Mouse (Mus musculus) cerebellum, postnatal 4 days (tissue): Measurements from ENCODE around the gene Mindy4.

Source experiments
- DNase-seq, 2 experiments: peaks; one replicate each; pipeline ENCODE4 v3.0.0; 2022; ENCODE audit warnings: low spot score in 2 of 2, mixed read lengths in 1 of 2

Mindy4 gene

DNA sequence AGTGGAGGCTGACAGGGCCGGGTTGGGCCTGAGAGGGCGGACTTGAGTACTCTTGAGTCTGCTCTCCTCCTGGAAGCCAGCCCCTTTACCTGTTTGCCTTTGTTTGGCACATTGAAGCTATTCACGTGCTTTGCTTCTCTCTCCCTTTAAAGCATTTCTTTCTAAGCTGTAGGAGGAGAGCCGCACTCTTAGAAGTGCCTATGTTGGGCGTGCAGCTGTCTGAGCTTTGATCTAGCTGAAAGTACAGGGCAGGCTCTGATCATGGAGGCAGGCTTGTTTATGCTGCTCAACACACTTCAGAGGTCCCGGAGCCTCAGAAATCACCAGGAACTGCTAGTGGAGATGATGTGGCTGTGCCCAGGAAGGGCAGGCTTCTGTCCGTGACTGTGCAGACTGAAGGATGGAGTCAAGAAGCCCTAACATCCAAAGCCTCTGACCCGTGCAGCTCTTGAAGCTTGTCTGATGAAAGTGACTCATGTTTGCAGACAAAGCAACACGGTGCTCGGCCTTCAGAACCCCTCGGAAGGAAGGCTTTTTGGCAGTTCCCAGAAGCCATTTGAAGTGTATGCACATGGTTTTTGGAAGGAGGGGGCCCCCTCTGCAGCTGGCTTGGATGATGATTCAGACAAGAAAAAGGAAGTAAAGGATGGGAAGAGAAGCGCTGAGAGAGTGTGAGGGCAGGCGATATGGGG is 53.5 kb downstream of the Mindy4 start:
- DNase-seq, result no peak

DNA sequence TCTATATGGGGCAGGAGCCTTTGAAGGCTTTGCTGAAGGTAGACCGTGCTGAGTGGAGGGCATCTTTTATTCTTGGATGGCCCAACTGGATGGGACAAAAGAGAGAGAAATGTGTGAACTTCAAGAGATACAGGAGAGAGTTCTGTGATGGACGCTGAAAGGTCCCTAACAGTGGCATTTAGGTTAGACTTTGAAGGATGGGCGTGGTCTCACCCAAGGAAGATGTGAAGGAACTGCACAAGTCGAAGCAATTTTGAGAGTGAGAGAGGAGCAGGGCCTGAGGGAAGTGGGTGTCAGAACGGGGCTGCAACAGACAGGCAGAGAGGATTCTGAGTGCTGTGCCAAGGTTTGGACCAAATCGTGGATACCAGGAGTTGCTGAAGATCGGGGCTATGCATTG is 54.1 kb downstream of the Mindy4 start:
- DNase-seq, result no peak

DNA sequence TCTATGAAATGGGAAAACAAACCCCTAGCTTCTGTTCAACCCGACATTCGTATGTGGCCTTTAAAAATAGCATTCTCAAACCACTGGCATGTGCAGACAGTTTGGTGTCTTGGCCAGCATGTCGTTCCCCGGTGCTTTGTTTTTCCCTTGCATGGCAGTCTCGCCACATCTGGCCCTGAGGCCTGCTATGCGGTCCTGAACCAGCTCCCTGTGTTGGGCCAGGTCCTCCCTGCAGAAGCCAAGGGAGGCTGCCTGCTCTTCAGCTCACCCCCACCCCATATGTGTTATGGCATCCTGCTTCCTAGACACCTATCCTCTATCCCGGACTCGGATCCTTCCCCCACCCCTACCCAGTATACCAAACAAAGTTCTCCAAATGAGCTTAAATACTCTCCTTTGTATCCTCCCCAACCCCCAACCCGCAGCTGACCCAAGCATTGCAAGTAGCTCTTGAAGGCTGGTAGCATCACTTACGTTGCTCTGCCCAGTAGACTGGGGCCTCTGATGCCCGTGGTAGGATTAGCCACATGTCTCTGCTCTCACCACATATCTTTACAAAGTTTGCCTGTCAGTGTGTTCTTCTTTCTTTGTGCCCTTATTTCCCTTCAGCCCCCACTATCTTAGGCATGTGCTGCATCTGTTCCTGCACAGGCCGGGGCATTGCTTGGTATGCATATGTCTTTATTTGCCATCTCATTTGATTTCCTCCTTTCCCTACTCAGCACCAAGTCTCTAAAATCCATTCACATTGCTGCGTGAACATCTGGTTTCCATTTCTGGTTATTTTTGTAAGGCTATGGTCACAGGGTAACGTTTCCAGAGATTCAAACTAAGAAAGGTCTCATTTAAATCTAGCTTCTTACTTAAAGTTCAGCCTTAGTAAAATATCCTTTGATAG is 55.5 kb downstream of the Mindy4 start:
- DNase-seq, result no peak

DNA sequence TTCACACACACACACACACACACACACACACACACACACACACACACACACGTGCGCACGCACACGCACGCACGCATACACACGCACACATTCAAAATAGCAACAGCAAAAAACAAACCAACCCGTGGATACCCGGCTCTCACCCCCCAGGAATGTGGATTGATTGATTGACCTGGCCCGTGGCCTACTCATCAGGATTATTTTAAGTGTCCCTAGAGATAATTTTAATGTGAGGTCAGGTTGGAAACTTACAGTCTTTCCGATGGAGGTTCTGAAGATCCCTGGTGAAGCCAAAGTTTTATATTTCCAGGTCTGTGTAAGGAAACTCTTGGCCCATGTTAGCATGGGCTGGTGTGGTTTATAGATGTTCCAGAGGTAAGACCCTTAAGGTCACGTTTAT is 59.0 kb downstream of the Mindy4 start:
- no peak for DNase-seq

DNA sequence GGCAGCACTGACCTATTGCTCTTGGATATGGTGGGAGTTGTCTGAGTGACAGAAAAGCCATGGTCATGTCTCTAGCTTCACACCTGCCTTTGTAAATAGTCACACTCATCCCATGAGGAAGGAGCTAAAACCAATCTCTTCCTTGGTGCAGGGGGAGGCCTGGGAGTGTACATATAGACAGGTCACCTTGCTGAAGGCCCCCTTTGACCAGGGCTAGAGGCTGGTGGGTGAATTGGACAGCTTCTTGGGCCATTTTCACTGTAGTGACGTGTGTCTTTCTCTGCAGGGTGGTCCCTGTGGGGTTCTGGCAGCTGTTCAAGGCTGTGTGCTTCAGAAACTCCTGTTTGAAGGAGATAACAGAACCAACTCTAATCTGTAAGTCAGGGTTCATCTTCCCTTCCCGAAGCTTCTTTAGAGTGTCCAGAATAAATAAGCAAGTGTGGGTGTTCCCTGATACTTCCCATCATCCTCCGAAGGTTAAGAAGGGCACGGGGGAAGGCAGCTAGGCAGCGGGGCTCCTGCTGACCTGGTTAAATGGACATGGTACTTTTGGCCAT is 60.4 kb downstream of the Mindy4 start:
- no peak for DNase-seq

DNA sequence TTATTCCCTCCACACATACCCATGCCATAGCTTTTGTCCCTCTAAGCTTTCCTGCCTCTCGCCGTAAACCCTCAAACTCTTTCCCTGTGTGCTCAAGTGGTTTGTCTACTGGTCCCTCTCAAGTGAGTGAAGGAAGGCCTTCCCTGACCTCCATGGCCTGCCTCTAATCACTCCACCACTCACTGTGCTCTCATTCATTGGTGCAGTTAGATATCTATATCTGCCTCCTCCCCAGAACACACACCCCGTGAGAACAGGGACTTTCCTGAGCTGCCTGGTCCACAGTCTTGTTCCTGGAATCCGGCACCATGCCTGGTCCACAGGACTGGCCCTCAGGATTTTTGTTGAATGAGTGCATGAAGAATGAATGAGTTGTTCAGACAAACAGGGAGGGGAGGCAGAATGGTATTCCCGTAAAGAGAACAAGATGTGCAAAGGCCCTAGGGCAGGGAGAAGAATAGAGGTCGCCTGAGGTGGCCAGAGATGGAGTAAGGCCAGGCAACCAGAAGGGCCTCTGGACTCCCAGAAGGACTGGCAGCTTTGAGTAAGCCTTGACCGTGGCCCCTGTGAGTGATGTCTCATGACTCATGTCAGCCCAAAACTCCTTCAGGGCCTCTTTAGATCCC is 61.7 kb downstream of the Mindy4 start:
- DNase-seq, result no peak

DNA sequence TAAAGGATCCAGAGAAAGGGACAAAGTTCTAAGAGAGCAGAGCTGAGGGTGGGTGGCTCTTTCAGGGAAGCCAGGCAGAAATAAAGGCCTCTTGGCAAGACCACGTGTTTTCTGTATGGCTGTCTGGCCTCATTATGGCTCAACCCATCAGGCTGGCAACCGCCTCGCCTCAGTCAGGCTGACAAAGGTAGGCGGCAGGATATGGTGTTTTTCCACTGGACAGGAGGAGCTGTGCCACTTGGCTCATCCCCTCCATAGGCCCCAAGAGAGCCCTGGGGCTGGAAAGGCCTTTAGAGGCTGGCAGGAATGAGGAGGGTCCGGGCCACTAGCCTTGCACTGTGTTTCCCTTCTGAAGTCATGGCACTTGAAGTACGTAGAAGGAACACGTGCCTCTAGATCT is 69.8 kb downstream of the Mindy4 start:
- DNase-seq, result peak in 1 of 2 experiments; percentile 76

DNA sequence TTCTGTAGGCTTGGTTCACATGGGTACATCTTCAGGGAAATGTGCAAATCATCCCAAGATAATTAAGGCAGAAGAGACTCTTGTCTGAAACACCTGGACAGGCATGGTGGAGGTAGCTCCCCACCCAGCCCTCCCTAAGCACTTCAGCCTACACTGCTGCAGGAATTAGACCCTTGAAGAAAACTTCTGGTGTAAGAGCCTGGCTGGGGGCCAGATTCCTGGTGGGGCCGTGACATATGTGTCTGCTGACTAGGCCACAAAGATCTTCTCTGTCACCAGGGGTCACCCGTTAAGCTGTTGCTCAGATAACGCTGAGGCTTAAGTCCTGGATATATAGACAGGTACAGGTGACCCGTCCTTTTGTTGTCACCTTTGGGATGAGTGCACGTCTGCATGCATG is 70.3 kb downstream of the Mindy4 start:
- peak in 1 of 2 experiments; percentile 63 for DNase-seq

DNA sequence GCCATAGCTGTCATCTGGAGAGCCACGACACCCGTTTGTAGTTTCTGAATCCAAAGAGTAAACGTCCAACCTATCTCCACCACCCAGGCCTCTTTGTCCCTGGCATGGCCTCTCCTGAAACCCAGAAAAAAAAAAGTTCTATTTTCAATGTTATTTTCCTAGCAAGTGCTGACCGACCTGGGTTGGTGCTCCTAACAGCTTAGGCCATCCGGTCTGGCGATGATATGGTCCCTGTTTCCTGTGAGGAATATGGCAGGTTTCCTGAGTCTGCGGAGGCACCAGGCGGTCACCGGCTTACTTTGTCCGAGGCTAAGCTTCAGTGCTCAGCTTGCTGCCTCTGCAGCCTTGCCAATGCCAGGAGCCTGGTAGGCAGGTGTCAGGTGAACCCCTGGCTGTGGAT is 71.8 kb downstream of the Mindy4 start:
- DNase-seq, result no peak

DNA sequence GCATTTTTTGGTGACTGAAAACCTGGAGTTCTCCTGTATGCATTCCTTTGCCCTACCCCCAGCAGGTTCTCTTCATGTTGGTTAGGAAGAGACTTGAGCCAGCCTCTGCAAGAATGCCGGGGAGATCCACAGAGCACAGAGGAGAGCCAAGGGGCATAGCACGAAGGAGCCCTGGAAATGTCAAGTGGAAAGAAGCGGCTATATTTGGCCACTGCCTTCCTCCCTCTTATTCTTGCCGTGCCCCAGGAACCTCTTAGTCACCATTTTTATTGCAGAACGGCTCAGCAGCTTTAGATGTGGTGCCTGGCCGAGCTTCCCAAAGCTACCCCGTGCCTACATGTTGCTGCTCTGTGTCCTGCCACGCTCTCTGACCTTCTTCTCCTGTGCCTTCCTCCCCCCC is 72.6 kb downstream of the Mindy4 start:
- DNase-seq, result no peak

DNA sequence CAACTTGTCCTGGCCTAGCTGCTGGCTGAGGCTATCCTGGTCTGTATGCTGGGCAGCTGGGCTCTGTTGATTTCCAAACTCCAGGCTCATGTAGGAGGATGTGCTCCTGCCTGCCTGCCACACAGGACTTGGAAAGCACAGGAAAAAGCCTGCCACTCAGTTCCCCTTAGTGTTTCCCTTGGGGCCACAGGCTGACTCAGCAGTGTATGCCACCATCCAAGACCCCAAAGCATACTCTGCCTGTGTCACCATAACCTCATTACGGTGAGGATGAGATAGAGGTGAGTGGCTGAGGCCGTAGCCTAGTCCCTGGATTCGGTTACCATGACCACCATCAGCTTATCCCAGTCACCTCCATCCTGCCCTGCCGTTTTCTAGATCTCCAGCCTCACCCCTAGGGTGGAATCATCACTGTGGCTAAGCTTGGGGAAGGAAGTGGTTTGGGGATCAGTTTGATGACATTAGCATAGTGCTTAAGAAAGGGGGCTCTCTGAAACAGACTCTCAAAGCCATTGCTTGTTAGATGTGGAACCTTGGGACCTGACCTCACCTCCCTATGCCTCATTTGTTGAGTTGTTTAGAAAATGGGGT is 73.6 kb downstream of the Mindy4 start:
- DNase-seq, result no peak

DNA sequence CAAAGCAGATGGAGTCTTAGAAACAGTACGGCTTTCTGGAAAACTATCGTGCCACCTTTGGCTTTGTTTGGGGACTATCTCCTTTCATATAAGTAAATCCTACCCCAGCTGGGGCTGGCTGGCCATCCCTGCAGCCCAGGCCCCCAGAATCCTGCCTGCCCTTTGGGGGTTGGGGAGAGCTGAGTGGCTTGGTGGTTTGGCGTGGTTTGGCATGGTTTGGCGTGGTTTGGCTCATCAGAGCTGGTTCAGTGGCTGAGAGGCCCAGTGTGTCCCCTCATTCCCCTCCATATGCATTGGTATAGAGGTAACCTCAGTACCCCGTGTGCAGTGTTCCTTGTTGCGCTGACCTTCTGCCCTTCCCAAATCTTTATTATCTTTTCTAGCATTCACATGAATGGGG is 74.9 kb downstream of the Mindy4 start:
- no peak for DNase-seq

DNA sequence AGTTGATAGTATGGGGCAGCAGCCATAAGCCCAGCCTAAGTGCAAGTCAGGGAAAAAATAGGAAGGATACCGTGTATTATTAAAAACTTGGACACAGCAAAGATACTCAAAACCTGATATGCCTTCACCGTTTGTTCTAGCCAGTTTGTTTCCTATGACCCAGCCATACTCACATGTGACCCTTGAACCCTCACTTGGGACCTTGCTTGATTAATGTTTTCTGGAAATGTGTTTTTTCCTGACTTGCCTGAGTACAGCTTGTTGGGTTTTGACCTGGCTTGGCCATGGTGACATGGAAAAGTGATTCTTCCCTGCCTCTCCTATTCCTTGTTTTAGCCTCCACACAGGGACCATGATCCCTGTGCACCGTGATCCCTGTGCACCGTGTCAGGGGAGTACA is 75.3 kb downstream of the Mindy4 start:
- DNase-seq, result no peak

DNA sequence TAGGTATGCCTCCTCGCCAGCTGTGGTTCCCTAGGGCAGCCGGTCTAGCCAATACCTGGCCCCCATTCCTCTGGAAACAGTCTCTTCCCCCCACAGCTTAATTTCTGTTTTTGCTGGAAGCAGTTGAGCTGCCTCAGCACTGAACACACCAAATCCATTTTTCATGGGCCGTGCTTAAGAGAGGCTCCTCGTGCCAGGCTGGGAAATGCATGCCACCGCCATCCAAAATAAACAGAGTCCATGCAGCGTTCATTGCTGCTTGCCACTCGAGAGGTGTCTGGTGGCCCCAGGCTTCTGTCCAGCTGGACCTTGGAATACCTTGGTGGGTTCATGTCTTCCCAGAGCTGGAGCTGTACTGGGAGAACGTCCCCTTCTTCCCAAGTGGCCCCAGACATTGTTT is 77.8 kb downstream of the Mindy4 start:
- no peak for DNase-seq

DNA sequence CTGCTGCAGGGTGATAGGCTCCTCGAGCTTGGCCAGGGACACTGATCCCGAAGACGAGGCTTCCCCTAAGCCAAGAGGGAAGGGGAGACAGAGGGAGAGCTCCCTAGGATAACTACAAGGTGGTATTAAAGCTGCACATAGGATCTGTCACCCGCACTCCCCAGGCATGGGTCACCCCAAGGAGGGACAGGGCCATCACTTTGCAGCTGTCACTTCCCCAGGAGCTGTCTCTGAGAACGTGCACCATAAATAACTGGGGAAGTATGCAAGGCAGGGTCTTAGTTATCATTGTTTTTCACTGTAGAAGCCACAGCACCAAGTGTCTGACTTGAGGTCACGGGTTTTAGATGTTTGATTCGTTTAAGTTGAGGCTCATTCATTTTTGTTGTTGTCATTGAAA is 78.5 kb downstream of the Mindy4 start:
- DNase-seq, result no peak

DNA sequence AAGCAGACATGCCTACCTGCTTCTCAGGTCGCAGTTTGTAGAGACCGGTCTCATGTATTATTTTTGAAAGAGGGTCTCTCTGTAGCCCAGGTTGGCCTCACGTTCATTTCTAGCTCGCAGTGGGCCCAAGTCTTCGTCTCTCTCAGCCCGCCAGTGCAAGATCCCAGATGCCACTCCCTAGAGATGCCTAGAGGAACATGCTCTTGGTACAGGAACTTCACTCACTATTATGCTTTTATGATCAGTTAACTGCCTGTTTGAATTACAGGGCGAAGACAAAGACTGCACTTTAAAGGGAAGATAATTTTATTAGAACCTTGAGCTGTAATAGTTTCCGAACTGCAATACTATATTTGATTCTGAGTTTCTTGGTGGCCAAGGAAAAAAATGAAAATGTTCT is 79.2 kb downstream of the Mindy4 start:
- no peak for DNase-seq

DNA sequence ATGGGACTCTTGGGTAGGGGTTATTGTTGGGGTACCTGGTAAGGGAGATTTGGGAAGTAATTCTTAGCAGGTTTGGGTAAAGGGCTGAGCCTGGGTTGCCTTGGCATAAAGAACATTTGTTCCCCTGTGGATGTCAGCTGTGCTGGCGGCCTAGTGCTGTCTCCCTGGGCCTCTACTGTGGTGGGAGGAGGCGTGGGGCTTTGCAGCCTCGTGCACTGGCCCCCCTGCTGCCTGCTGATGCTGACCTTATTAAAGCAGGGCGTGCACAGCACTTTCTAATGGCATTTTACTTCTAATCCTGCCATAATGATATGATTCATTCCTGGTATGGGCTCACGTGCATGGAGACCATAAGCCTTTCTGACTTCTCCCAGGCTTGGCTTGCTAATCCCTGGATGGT is 82.0 kb downstream of the Mindy4 start:
- DNase-seq, result no peak

DNA sequence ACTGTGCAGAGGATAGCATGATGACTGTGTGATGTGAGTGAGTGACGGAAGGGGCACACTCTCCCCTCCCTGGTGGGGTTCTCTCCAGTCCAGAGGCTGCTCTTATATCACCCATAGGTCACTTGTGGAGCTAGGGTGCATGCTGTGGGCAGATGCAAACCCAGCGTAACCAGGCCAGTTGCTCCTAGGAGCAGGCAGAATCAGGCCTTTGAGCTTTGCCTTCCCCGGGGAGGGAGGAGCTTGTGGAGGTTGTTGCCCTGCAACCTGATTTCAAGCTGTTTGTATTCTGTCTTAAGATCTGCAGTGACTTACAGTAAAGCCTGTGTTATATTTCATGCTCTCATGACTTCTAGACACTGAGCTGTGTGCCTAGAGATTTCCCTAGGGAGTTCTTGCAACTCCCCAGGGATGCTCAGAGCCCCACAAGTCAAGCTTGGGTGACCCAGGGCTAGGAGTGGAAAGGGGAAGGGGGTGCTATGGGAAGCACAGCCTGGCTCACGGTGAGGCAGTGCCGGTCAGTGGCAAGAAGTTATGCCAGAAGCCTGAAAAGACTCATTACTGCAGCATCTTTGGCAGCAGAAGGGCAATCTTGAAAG is 84.9 kb downstream of the Mindy4 start:
- no peak for DNase-seq

DNA sequence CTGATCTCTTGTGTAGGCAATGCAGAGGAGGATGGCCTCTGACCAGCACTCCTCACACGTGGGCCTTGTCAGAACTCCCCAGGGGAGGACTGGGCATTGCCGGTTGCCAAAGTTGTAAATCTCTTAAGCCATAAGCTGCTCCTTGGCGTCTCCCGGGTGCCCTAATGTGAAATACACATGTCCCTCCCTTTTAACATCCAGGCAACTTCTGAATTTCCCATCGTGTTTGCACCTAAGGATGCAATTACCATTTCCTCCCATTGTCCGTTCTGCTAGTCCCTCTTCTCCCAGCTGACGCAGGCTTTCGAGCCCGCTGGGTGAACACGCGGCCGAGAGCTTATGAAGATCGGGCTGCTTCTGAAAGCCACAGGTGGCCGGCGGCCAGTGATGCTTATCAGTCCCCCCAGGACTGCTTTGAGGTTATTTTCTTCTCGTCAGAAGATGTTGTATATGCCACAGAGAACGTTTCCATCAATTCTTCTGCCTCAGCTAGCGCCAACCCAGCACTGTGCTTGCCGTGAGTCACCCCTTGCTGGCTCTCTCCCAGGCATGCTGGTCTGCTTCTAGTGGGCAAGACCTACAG is 91.5 kb downstream of the Mindy4 start:
- DNase-seq, result no peak

DNA sequence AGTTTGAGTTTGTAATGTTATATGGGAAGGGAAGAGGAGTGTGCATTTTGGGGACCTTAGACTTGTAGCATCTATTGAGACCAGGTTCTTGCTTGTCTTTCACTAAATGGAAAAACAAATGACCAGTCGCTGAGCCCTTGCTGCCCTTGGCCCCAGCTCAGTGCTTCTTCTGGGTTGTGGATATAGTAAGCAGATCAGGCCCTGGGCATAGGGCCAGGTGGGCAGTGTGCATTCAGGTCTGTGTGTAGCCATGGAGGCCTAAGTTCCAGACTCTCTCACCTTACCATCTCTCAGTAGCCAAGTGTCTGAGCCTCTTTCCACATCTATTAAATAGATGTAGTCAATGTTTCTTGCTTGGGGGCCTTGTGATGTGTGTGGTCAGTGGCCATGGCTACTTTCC is 92.1 kb downstream of the Mindy4 start:
- DNase-seq, result no peak

DNA sequence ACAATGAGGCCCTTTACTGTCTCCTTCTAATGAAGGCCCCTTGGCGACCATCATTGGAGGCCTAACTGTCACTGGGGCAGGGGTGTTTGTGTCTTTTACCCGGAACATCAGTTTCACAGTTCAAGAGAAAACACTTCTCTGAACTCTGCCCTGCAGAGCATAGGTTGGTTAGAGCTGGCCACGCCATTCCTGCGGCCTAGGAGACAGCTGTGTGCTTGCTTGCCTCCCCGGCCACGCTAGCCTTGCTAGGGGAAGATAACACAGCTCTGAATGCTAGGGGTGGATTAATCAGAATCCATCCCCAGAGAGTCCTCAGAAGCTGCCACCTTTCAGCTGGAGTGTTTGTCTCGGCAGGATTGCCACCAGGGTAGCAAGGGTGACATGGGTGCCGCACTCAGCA is 96.3 kb downstream of the Mindy4 start:
- no peak for DNase-seq
